Mouse (Mus musculus) cerebellum, postnatal 10 days (tissue): ENCODE results near the gene Cul4a.
"Not testable (repeated sequence)": the region's sequence is repeated elsewhere in the genome, so short reads cannot be mapped to it uniquely, and the experiment has no call there.

Experiments used
- DNase-seq, 2 experiments: peaks; one replicate each; pipeline ENCODE4 v3.0.0; 2021; ENCODE audit warnings: mixed read lengths in 2 of 2

Gene Cul4a

GRCm38 (mm10) chr8:13105087-13105881, at the start of gene Cul4a, which contains the start of gene Pcid2:
TSS of gene Cul4a (plus strand) at chr8:13105621.
TSS of gene Pcid2 (minus strand) at chr8:13105459.
- peak; percentile 99 for DNase-seq

GRCm38 (mm10) chr8:13057351-13057750, 48.1 kb upstream of the Cul4a start:
- no peak for DNase-seq

- DNase-seq = no peak
These were observed 44.8 kb upstream of the Cul4a start, which contains the start of gene Proz for GRCm38 (mm10) chr8:13060441-13061150. TSS of gene Proz (plus strand) at chr8:13060914.

GRCm38 (mm10) chr8:13063112-13063511, 42.3 kb upstream of the Cul4a start:
- no peak for DNase-seq

- no peak for DNase-seq
These were observed 32.2 kb upstream of the Cul4a start for GRCm38 (mm10) chr8:13073255-13073654.

GRCm38 (mm10) chr8:13075044-13075443, 30.4 kb upstream of the Cul4a start:
- no peak for DNase-seq

- not testable (repeated sequence) for DNase-seq
These were observed 29.8 kb upstream of the Cul4a start for GRCm38 (mm10) chr8:13075579-13075978.

- no peak for DNase-seq
These were observed 27.9 kb upstream of the Cul4a start for GRCm38 (mm10) chr8:13077542-13077941.

- DNase-seq = peak; percentile 94 to 96
These were observed 732 bp upstream of the Cul4a start for GRCm38 (mm10) chr8:13104691-13105086.

- peak; percentile 76 to 81 for DNase-seq
These were observed 609 bp downstream of the Cul4a start for GRCm38 (mm10) chr8:13105908-13106551.

- no peak for DNase-seq
These were observed 2.7 kb downstream of the Cul4a start for GRCm38 (mm10) chr8:13107990-13108638.

GRCm38 (mm10) chr8:13108967-13109366, 3.5 kb downstream of the Cul4a start:
- DNase-seq = no peak

GRCm38 (mm10) chr8:13109416-13109960, 4.1 kb downstream of the Cul4a start:
- DNase-seq = no peak

- DNase-seq = no peak
These were observed 6.5 kb downstream of the Cul4a start for GRCm38 (mm10) chr8:13111917-13112316.

GRCm38 (mm10) chr8:13113232-13113631, 7.8 kb downstream of the Cul4a start:
- DNase-seq = no peak

GRCm38 (mm10) chr8:13117096-13117495, 11.7 kb downstream of the Cul4a start:
- DNase-seq = no peak

GRCm38 (mm10) chr8:13118516-13118915, 13.1 kb downstream of the Cul4a start:
- DNase-seq = no peak

GRCm38 (mm10) chr8:13120882-13121665, 15.7 kb downstream of the Cul4a start:
- no peak for DNase-seq

- no peak for DNase-seq
These were observed 17.5 kb downstream of the Cul4a start for GRCm38 (mm10) chr8:13122887-13123421.

GRCm38 (mm10) chr8:13124897-13125296, 19.5 kb downstream of the Cul4a start:
- no peak for DNase-seq

GRCm38 (mm10) chr8:13132220-13132619, 26.8 kb downstream of the Cul4a start:
- peak; percentile 74 to 80 for DNase-seq
